Mouse (Mus musculus) hindbrain, embryonic 10.5 days (tissue): ENCODE data around the gene Gpr183. TPM values are rescaled to one million over a fixed set of nuclear protein-coding genes. Genes with fewer than 3 reads are reported as not detected.

Experiments
- DNase-seq: peaks from one replicate; pipeline ENCODE4 v3.0.0-alpha.2; 2017; ENCODE audit warnings: low spot score
- H3K27ac ChIP-seq: fragments of 300-500 bp; sonication (generic); 2 replicates; pipeline ENCODE4 v1.5.1; 2016; ENCODE audit warnings: mild to moderate bottlenecking, moderate library complexity
- H3K27me3 ChIP-seq: fragments of 300-500 bp; sonication (generic); 2 replicates; pipeline ENCODE4 v1.6.1; 2016; ENCODE audit warnings: mild to moderate bottlenecking; ENCODE audit not compliant: poor library complexity, insufficient read depth, severe bottlenecking
- H3K36me3 ChIP-seq: fragments of 300-500 bp; sonication (generic); 2 replicates; pipeline ENCODE4 v1.6.1; 2016; ENCODE audit warnings: mild to moderate bottlenecking, moderate library complexity
- H3K4me1 ChIP-seq: fragments of 300-500 bp; sonication (generic); replicated peaks from 2 replicates; pipeline ENCODE4 v1.6.1; 2016; ENCODE audit warnings: mild to moderate bottlenecking
- H3K4me3 ChIP-seq: fragments of 300-500 bp; sonication (generic); 2 replicates; pipeline ENCODE4 v1.5.1; 2016; ENCODE audit warnings: mild to moderate bottlenecking, moderate library complexity
- H3K9me3 ChIP-seq: fragments of 300-500 bp; sonication (generic); 2 replicates; pipeline ENCODE4 v1.6.1; 2016; ENCODE audit warnings: mild to moderate bottlenecking, moderate library complexity
- WGBS: fragments of 180-500 bp; shearing (Covaris S2); methylation state at CpG from one replicate; pipeline ENCODE4 v1.1.7; 2016; 5-methylcytosine and 5-hydroxymethylcytosine counted together
- polyA plus RNA-seq: library from polyadenylated mRNA; unstranded; fragments of >200 nt; fragmentation: Nextera tagmentation; extraction: Ambion mirVana; gene quantifications from 2 replicates; pipeline ENCODE4 v1.2.1, GENCODE M21; 2016

The Gpr183 gene
- polyA plus RNA-seq, 1 experiment from 2014 or later: 2.0 TPM

DNA sequence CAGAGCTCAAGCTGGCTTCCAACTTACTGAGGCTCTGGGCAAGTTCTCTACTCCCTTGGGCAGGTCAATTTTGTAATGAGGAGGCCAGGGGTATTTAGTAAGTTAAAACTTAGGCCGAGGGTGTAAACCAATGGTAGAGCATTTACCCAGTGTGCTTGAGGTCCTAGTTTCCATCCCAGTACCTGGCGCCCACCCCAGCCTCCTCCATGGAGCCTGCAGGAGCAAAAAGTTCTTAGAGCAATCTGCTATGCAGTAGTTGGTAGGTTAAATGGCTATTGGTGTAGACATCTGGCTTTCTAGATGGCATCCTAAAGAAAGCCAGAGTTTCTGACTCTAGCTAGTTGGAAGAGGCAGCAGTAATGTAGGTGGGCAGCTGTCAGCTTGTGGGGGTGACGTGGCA is 15.6 kb downstream of the Gpr183 start:
- Histone ChIP-seq H3K27me3 (no peaks in the 10 kb centered on the region), H3K4me3 (no peak overlapping the region), H3K36me3 (peaks cover 8% of the 10 kb centered on the region), H3K9me3 (0 out of 2 replicates have a peak, but pooled peaks cover 5% of the 10 kb centered on the region), H3K27ac (no peak overlapping the region), H3K4me1 (no peaks in the 10 kb centered on the region)
- no peak for DNase-seq
- WGBS: 90% methylated on average over 3 of the region's 3 CpGs

DNA sequence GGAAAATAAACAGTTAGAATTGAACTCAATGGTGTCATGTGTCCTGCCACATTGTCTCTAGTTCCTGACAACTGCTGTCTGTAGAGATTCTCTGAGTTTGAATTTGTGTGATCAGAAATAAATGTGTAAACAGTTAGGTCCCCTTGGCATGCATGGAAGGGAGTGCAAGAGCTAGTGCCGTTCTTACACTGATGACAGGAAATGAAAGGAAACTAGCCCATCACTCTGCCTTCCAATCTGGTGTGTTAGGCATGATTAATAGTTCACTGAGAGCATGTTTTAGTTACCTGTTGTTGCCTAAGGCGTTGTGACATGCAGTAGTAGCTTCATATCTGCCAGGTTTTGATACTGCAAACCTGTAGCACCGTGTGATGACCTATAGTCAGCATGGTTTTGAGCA is 17.0 kb downstream of the Gpr183 start:
- WGBS: 88% methylated on average over 3 of the region's 3 CpGs
- Histone ChIP-seq H3K36me3 (no peaks in the 10 kb centered on the region), H3K27ac (no peak overlapping the region), H3K4me3 (no peak overlapping the region), H3K9me3 (peaks cover 13% of the 10 kb centered on the region), H3K4me1 (no peaks in the 10 kb centered on the region), H3K27me3 (no peaks in the 10 kb centered on the region)
- no peak for DNase-seq

DNA sequence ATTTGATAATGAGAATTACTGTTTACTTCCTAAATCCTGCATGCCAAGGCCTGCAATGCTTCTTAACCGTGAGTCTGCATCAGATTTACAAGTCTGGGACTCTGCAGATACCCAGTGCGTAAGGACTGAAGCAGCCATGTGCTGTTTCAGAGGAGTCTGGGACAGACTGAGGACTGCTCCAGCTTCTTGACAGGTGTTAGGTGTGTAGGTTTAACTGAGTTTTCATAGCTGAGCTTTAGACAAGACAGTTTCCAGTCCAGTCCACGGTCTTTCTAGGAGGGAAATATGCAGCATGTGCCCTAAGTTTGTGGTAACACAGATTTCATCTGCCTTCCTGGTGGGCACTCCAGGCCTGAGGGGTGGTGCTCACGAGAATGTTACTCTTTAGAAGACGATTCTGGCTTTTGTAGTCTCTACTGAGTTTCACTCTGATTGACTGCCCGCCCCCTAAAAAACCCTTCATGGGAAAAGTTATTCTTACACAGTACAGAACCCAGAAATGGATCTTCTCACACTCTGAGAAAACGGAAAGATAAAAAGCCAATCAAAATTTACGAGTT is 17.7 kb downstream of the Gpr183 start:
- H3K36me3 ChIP-seq: no peaks in the 10 kb centered on the region
- no peak overlapping the region for H3K4me3 ChIP-seq
- no peaks in the 10 kb centered on the region for H3K27me3 ChIP-seq
- H3K9me3 ChIP-seq: peaks cover 19% of the 10 kb centered on the region
- DNase-seq: no peak
- no peak overlapping the region for H3K27ac ChIP-seq
- WGBS: 84% methylated on average over 8 of the region's 8 CpGs
- no peaks in the 10 kb centered on the region for H3K4me1 ChIP-seq

DNA sequence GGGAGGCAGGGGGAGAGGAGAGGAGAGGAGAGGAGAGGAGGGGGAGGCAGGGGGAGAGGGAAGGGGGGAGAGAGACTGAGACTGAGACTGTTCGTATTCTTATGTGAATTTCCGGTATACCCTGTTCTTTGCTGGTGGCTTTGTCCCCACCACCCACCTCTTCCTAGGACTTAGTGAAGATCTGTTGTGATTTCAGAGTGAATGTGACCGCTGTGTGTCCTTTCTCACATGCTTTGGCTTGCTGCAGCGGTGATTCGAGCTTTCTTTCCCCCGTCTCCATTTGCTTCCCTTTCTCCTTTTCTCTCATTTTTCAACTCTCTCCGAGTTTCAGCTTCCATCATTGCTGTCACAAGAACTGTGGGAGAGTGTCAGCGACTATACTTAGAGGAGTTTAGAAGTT is 18.3 kb downstream of the Gpr183 start:
- 80% methylated on average over 8 of the region's 8 CpGs for WGBS
- H3K4me1 ChIP-seq: no peaks in the 10 kb centered on the region
- no peak for DNase-seq
- no peaks in the 10 kb centered on the region for H3K27me3 ChIP-seq
- H3K27ac ChIP-seq: no peak overlapping the region
- peaks cover 19% of the 10 kb centered on the region for H3K9me3 ChIP-seq
- H3K36me3 ChIP-seq: no peaks in the 10 kb centered on the region
- no peak overlapping the region for H3K4me3 ChIP-seq

DNA sequence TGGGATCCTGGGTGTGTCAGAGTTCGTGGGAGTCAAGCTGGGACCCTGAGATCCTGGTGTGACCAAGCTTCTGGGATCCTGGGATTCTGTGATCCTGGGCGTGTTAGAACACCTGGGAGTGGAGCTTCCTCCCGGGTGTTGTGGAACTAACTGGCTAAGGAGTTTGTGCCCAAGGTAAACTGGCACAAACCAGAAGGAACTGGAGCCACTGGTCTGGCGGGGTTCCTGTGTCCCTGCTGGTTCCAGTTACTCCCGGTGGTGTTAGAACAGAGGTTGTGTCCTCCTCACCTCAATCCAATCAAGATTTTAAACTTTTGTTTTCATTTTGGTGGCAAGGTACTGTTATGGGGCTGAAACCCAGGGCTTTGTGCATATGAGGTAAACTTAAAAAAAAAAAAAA is 18.9 kb downstream of the Gpr183 start:
- no peak overlapping the region for H3K4me3 ChIP-seq
- no peaks in the 10 kb centered on the region for H3K36me3 ChIP-seq
- no peak overlapping the region for H3K27ac ChIP-seq
- H3K27me3 ChIP-seq: no peaks in the 10 kb centered on the region
- H3K4me1 ChIP-seq: no peaks in the 10 kb centered on the region
- no peak for DNase-seq
- H3K9me3 ChIP-seq: peaks cover 19% of the 10 kb centered on the region
- 80% methylated on average over 5 of the region's 5 CpGs for WGBS

DNA sequence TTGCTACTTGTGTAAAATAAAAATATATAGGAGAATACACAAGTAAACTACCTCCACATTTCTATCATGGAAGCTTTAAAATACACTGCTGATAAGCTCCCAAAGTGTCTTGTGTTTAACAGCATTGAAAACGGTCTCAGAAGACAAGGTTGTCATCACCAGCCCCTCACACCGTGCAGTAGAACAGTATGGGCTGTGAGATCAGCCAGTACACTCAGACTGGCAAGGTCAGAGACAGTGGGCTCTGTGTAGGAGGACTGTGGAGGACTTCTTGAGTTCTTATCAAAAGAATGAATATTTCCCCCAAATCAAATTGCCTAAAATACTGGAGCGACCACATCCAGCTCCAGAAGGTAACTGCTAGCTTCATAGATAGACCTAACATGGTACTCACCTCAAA is 25.4 kb downstream of the Gpr183 start:
- H3K36me3 ChIP-seq: peaks cover 21% of the 10 kb centered on the region
- H3K4me1 ChIP-seq: no peaks in the 10 kb centered on the region
- no peak overlapping the region for H3K27ac ChIP-seq
- H3K4me3 ChIP-seq: no peak overlapping the region
- H3K9me3 ChIP-seq: peaks cover 20% of the 10 kb centered on the region
- no peak for DNase-seq
- no peaks in the 10 kb centered on the region for H3K27me3 ChIP-seq
- WGBS: 85% methylated on average over 3 of the region's 3 CpGs

DNA sequence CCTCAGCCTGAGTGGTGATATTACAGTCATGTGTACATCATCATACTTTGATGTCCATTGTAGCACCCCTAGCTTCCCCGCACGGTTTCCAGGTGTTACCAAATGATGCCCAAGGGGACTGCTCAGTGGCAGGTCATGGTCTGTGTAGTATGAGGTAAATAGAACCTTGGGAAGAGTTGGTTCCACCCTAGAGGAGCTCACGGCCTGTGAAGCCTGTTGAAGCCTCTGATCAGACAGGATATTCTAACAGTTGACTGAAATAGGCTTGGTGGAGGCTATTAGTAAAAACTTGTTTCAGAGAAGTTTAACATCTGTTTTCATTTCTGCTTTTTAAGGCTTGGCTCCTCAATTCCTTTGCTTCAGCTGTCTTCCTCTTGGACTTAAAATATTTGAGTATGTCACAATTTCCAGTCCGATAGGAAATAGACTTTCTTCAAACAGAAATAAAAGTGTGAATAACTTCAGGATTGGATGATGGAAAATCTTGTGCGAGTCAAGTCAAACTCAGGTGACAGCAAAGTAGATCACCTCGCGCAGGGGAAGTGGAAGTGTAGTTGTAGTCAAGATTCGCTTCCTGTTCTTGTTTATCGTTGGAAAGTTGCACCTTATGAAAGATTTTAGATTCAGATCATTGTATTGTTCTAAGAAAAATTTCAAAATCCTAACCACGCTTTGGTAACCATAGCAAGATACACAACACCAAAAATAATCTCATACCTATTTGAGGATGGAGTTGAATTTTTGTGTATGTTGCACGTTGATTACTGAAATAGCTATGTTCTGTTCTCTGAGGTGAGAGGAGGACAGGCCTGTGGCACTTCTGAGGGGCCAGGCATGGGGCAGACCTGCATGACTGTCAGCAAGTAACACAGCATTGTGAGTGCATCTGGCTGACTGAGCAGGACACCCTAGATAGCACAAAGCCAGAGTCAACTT is 26.5 kb downstream of the Gpr183 start:
- peaks cover 32% of the 10 kb centered on the region for H3K36me3 ChIP-seq
- H3K9me3 ChIP-seq: peaks cover 13% of the 10 kb centered on the region
- no peak for DNase-seq
- no peaks in the 10 kb centered on the region for H3K4me1 ChIP-seq
- no peak overlapping the region for H3K4me3 ChIP-seq
- 97% methylated on average over 11 of the region's 11 CpGs for WGBS
- H3K27me3 ChIP-seq: no peaks in the 10 kb centered on the region
- no peak overlapping the region for H3K27ac ChIP-seq

DNA sequence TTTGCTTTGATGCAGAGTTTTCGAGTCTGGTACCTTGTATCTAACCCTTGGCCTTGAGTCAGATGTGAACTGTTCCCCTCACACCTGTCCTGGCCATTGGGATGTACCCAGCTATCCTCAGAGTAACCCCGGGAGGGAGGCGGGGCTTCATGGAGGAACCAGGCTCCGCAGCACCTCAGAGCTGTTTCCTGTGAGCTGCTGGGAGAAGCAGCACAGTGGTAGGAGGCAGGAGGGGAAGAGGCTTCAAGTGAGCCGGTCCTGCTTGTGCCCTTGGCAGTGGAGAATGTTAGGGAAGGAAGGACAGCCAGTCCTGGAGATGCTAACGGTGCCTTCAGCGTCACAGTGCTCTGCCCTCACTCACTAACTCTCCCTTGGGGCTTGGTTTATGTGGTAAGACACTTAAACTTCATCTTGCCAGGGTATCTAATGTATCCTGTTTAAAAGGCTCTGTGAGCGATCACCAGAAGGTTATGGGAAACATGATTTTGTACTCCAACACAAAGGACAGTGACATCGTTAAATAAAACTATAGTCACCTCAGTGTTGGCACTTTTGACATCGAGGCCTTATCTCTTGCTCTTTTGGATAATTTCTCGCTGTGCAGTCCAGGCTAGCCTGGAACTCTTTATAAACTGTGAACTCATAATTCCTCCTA is 27.3 kb downstream of the Gpr183 start:
- no peaks in the 10 kb centered on the region for H3K4me1 ChIP-seq
- H3K36me3 ChIP-seq: peaks cover 32% of the 10 kb centered on the region
- WGBS: 86% methylated on average over 11 of the region's 11 CpGs
- H3K27ac ChIP-seq: no peak overlapping the region
- H3K4me3 ChIP-seq: no peak overlapping the region
- DNase-seq: no peak
- no peaks in the 10 kb centered on the region for H3K27me3 ChIP-seq
- H3K9me3 ChIP-seq: peaks cover 9% of the 10 kb centered on the region

DNA sequence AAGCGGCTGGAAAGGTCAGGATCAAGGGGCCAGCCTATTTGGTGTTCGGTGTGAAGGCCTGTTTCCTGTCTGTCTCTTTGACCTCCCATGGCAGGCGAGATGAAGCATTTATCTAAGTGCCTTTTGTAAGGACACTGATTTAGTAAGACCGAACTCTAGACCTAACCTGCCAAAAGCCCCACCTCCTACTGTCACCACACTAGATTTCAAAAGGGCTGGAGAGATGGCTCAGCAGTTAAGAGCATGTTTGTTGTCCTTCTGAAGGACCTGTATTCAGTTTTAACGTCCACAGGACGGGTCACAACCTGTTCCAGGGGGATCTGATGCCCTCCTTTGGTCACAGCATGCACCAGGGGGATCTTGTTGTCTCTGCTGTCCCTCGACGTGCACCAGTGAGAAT is 28.1 kb downstream of the Gpr183 start:
- H3K4me3 ChIP-seq: no peak overlapping the region
- 76% methylated on average over 8 of the region's 8 CpGs for WGBS
- no peak overlapping the region for H3K27ac ChIP-seq
- DNase-seq: no peak
- no peaks in the 10 kb centered on the region for H3K27me3 ChIP-seq
- H3K36me3 ChIP-seq: peaks cover 32% of the 10 kb centered on the region
- peaks cover 5% of the 10 kb centered on the region for H3K9me3 ChIP-seq
- peaks cover 5% of the 10 kb centered on the region; the same call in 1 of the 2 replicates for H3K4me1 ChIP-seq

DNA sequence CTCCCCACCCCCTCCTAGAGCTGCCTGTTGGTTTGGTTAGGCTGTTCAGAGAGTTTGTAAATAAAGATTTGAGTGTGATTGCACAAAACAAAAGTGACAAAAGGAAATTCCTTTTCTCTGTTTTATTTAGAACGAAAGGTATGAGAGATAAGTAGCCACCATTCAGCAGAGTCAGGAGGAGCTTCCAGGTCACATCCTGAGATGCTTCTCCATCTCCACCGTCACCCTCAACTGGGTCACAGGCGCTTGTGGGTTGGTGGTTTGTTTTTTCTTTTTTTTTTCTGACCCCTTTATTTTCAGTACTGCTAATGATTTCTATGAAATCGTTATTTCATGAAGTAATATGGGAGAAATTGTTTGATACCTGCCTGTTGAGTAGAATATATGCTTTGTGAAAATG is 28.6 kb downstream of the Gpr183 start:
- 91% methylated on average over 4 of the region's 4 CpGs for WGBS
- H3K4me1 ChIP-seq: peaks cover 9% of the 10 kb centered on the region; the same call in 1 of the 2 replicates
- H3K36me3 ChIP-seq: peaks cover 32% of the 10 kb centered on the region
- H3K4me3 ChIP-seq: no peak overlapping the region
- H3K27ac ChIP-seq: no peak overlapping the region
- H3K27me3 ChIP-seq: no peaks in the 10 kb centered on the region
- DNase-seq: no peak
- H3K9me3 ChIP-seq: peaks cover 5% of the 10 kb centered on the region

DNA sequence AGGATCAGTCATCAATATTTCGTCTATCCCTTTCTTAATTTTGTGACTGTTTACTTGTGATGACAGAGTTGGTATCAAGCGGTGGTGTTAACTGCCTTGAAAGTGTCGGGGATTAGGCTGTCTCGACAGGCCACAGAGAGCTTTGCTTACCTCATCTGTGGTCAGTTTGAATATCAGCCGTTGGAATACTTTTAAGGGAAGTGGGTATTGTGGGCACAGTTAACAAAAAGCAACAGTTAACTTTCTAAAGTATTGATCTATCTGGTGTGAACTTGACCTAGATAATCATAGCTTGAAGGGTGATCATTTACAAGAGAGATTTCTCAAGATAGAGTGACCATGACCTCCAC is 30.4 kb downstream of the Gpr183 start:
- WGBS: 93% methylated on average over 5 of the region's 5 CpGs
- DNase-seq: no peak

DNA sequence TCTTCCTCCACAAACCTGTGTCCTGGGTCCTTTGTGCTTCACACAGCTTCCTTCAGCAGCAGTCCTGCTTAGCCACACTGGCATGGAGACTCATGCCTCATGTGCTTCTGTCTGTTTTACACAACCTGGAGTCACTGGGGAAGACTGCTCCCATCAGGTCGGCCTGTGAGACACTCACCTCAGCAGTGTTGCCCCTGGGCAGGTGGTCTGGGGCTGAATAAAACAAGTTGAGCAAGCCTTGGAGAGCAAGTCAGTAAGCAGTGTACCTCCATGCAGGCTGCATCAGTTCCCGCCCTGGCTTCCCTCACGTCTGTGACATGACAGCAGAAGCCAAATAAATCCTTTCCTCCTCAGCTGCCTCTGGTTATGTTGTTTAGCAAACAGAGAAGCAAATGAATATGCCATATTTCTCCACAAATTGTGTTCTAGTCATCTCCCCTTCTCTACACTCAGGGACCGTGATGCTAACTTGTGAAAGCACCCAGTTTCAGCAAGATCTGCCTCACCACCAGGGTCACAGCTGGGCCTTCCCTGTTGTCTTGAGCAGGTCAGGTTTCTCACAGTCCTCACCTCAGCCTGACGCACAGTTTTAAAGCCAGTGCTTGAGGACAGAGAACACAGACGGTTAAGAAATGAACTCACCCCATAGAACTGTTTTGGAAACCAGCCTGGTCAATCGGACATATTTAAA is 30.9 kb downstream of the Gpr183 start:
- no peak overlapping the region for H3K4me3 ChIP-seq
- H3K36me3 ChIP-seq: peaks cover 30% of the 10 kb centered on the region
- H3K27me3 ChIP-seq: no peaks in the 10 kb centered on the region
- no peak for DNase-seq
- H3K9me3 ChIP-seq: peaks cover 5% of the 10 kb centered on the region
- peaks cover 9% of the 10 kb centered on the region; the same call in 1 of the 2 replicates for H3K4me1 ChIP-seq
- no peak overlapping the region for H3K27ac ChIP-seq
- 93% methylated on average over 7 of the region's 7 CpGs for WGBS

More for the DNA sequence above, 30.4 kb downstream of the Gpr183 start:
- H3K4me3 ChIP-seq: no peak overlapping the region
- no peak overlapping the region for H3K27ac ChIP-seq
- H3K9me3 ChIP-seq: peaks cover 5% of the 10 kb centered on the region
- H3K4me1 ChIP-seq: peaks cover 9% of the 10 kb centered on the region; the same call in 1 of the 2 replicates
- H3K36me3 ChIP-seq: peaks cover 30% of the 10 kb centered on the region
- H3K27me3 ChIP-seq: no peaks in the 10 kb centered on the region
